8 mouse cellular contexts compared by ENCODE assay signal in genomic region chr1:39367601-39368266, GRCm38 (mm10). TPM values are rescaled to one million over a fixed set of nuclear protein-coding genes. Genes with fewer than 3 reads are reported as not detected.
DNase-seq lines count a peak whose midpoint lies in the region; ATAC-seq and TF ChIP-seq lines count a peak whose summit lies in the region.

Rpl31 (plus strand) TSS chr1:39367842.

- H3K36me3 ChIP-seq in embryonic facial prominence, embryonic 13.5 days, result peaks cover 37% of the 10 kb centered on the region
- H3K36me3 ChIP-seq in kidney, adult 2 months (ENCODE audit: control insufficient read depth, insufficient read depth, low read length), result peaks cover 7% of the 10 kb centered on the region; the same call in 1 of the 2 replicates
- H3K36me3 ChIP-seq in limb, embryonic 12.5 days, result peaks cover 37% of the 10 kb centered on the region
- peaks cover 27% of the 10 kb centered on the region; the same call in 1 of the 2 replicates for H3K36me3 ChIP-seq in midbrain, embryonic 15.5 days (replicated peaks)
- peaks cover 22% of the 10 kb centered on the region for H3K36me3 ChIP-seq in spleen, adult 2 months (ENCODE audit: control insufficient read depth, insufficient read depth, low read length)

- peak; percentile 97 for ATAC-seq in embryonic facial prominence, embryonic 13.5 days (ENCODE audit: insufficient number of reproducible peaks, insufficient read depth, low FRiP score, low TSS enrichment, low read depth)
- peak; percentile 99 for ATAC-seq in limb, embryonic 12.5 days (ENCODE audit: insufficient number of reproducible peaks, insufficient read depth, low FRiP score, low TSS enrichment, low read depth)
- peak; percentile 99 for ATAC-seq in midbrain, embryonic 15.5 days (replicated peaks)

- peak within 1 kb of the TSS; percentile 92 for H3K27ac ChIP-seq in embryonic facial prominence, embryonic 13.5 days
- peak within 1 kb of the TSS; percentile 64 for H3K27ac ChIP-seq in kidney, adult 2 months (ENCODE audit: insufficient read depth, low read depth, low read length)
- peak within 1 kb of the TSS; percentile 90 for H3K27ac ChIP-seq in limb, embryonic 12.5 days
- H3K27ac ChIP-seq in midbrain, embryonic 15.5 days, result peak within 1 kb of the TSS; percentile 93
- peak within 1 kb of the TSS; percentile 75 for H3K27ac ChIP-seq in spleen, adult 2 months (ENCODE audit: insufficient read depth, low read length)

- TF ChIP-seq POLR2A in kidney, adult 2 months (IDR thresholded peaks at IDR 0.05; ENCODE audit: low read depth, low read length), result peak; percentile 12
- peak; percentile 30; the same call in 1 of the 2 replicates for TF ChIP-seq POLR2A in spleen, adult 2 months (IDR thresholded peaks at IDR 0.05; ENCODE audit: low read depth, low read length)

- H3K4me2 ChIP-seq in embryonic facial prominence, embryonic 13.5 days, result peak within 1 kb of the TSS; percentile 85
- H3K4me2 ChIP-seq in limb, embryonic 12.5 days, result peak within 1 kb of the TSS; percentile 95
- H3K4me2 ChIP-seq in midbrain, embryonic 15.5 days, result peak within 1 kb of the TSS; percentile 75

- H3K4me1 ChIP-seq in embryonic facial prominence, embryonic 13.5 days, result peaks cover 24% of the 10 kb centered on the region
- peaks cover 7% of the 10 kb centered on the region; the same call in 1 of the 2 replicates for H3K4me1 ChIP-seq in kidney, adult 2 months (ENCODE audit: control insufficient read depth, insufficient read depth, low read length)
- peaks cover 17% of the 10 kb centered on the region for H3K4me1 ChIP-seq in limb, embryonic 12.5 days (replicated peaks)
- H3K4me1 ChIP-seq in midbrain, embryonic 15.5 days, result peaks cover 19% of the 10 kb centered on the region
- peaks cover 6% of the 10 kb centered on the region; the same call in 1 of the 2 replicates for H3K4me1 ChIP-seq in spleen, adult 2 months (ENCODE audit: control insufficient read depth, insufficient read depth, insufficient read length)

- no peaks in the 10 kb centered on the region for H3K27me3 ChIP-seq in embryonic facial prominence, embryonic 13.5 days
- no peaks in the 10 kb centered on the region for H3K27me3 ChIP-seq in kidney, adult 2 months (replicated peaks; ENCODE audit: control insufficient read depth, insufficient read depth, low read length)
- no peaks in the 10 kb centered on the region for H3K27me3 ChIP-seq in limb, embryonic 12.5 days
- no peaks in the 10 kb centered on the region for H3K27me3 ChIP-seq in midbrain, embryonic 15.5 days (replicated peaks)
- H3K27me3 ChIP-seq in spleen, adult 2 months (ENCODE audit: control insufficient read depth, insufficient read depth, low read length), result no peaks in the 10 kb centered on the region

- peak within 1 kb of the TSS; percentile 97 for H3K9ac ChIP-seq in embryonic facial prominence, embryonic 13.5 days
- peak within 1 kb of the TSS; percentile 97 for H3K9ac ChIP-seq in limb, embryonic 12.5 days (replicated peaks)
- peak within 1 kb of the TSS; percentile 92 for H3K9ac ChIP-seq in midbrain, embryonic 15.5 days

- under 1% methylated on average over 62 of the region's 62 CpGs for WGBS in embryonic facial prominence, embryonic 13.5 days
- under 1% methylated on average over 62 of the region's 62 CpGs for WGBS in kidney, adult 2 months
- WGBS in limb, embryonic 12.5 days, result under 1% methylated on average over 61 of the region's 62 CpGs
- WGBS in midbrain, embryonic 15.5 days, result 0% methylated on average over 62 of the region's 62 CpGs
- under 1% methylated on average over 60 of the region's 62 CpGs for WGBS in spleen, adult 2 months

- peak; percentile 100 for DNase-seq in 3134 (ENCODE audit: extremely low read depth, insufficient read length, low spot score)
- peak; percentile 99 for DNase-seq in adrenal gland, postnatal 36 days
- DNase-seq in heart, adult 18-20 months, result peak; percentile 99 to 100
- DNase-seq in kidney, adult 2 months, result peak; percentile 99
- peak; percentile 89 to 96 for DNase-seq in spleen, adult 2 months (ENCODE audit: low read depth in 1 of 2, low spot score in 2 of 2)

- no peak for TF ChIP-seq CTCF in kidney, adult 2 months (conservative IDR thresholded peaks at IDR 0.05; ENCODE audit: insufficient read depth, insufficient read length, low read depth, low read length)
- TF ChIP-seq CTCF in spleen, adult 2 months (IDR thresholded peaks at IDR 0.05; ENCODE audit: extremely low read depth, insufficient read depth, insufficient read length, insufficient replicate concordance), result no peak

- peak within 1 kb of the TSS; percentile 91 for H3K4me3 ChIP-seq in embryonic facial prominence, embryonic 13.5 days
- peak within 1 kb of the TSS; percentile 99 for H3K4me3 ChIP-seq in kidney, adult 2 months (ENCODE audit: insufficient read depth, low read depth, low read length)
- H3K4me3 ChIP-seq in limb, embryonic 12.5 days (replicated peaks), result peak within 1 kb of the TSS; percentile 92
- H3K4me3 ChIP-seq in midbrain, embryonic 15.5 days, result peak within 1 kb of the TSS; percentile 66
- peak within 1 kb of the TSS; percentile 98 for H3K4me3 ChIP-seq in spleen, adult 2 months (ENCODE audit: extremely low read depth, insufficient read depth, insufficient read length)

- H3K9me3 ChIP-seq in embryonic facial prominence, embryonic 13.5 days, result no peaks in the 10 kb centered on the region
- H3K9me3 ChIP-seq in limb, embryonic 12.5 days, result no peaks in the 10 kb centered on the region
- no peaks in the 10 kb centered on the region for H3K9me3 ChIP-seq in midbrain, embryonic 15.5 days

RNA-seq across cellular contexts. Expression of gene Rpl31, which starts in this region (rescaled TPM):
- 100 to 1,000 TPM; 739 to 814 TPM for total RNA-seq in adrenal gland, postnatal 36 days (2021)
- polyA plus RNA-seq in embryonic facial prominence, embryonic 13.5 days (2015; fragmentation: Nextera tagmentation; extraction: Ambion mirVana), result 583 and 635 TPM in 2 replicates
- 100 to 1,000 TPM; 431 to 565 TPM for total RNA-seq in heart, adult 18-20 months (2021)
- 209 and 261 TPM in 2 replicates for polyA plus RNA-seq in kidney, adult 2 months (2012; rRNA removed)
- 525 and 543 TPM in 2 replicates for polyA plus RNA-seq in limb, embryonic 12.5 days (2016; fragmentation: Nextera tagmentation; extraction: Ambion mirVana)
- polyA plus RNA-seq in midbrain, embryonic 15.5 days (2015; fragmentation: Nextera tagmentation; extraction: Ambion mirVana), result 250 and 292 TPM in 2 replicates
- polyA plus RNA-seq in spleen, adult 2 months (2012; rRNA removed), result 163 and 209 TPM in 2 replicates

Comparison
In these comparisons a context has a peak if more than half of its experiments do, and no peak if none do; other contexts are left out.
1. Peak in every context shown above with its lines: DNase-seq, ATAC-seq, H3K4me3 ChIP-seq and H3K27ac ChIP-seq.